Mouse (Mus musculus): ENCODE results near the gene C2cd5.

- TF ChIP-seq POLR2A (IDR thresholded peaks at IDR 0.05; ENCODE audit: borderline replicate concordance, insufficient read depth, low read length) (no peak), CTCF (IDR thresholded peaks at IDR 0.05; ENCODE audit: borderline replicate concordance, insufficient read depth, low read depth, low read length) (no peak)
Measured at GRCm38 (mm10) chr6:142972205-142972604, 127.7 kb downstream of the C2cd5 start.

Data from cerebellum, adult 2 months (tissue).